Mouse (Mus musculus) neutrophil, adult 5-6 weeks (primary cell): Measurements from ENCODE around the gene Cpt1c. TPM values are rescaled to one million over a fixed set of nuclear protein-coding genes. Genes with fewer than 3 reads are reported as not detected.

ENCODE experiments used
- ATAC-seq: fragments of 151-379, 151-347 bp; 2 replicates; pipeline ENCODE4 v1.8.0; 2017; ENCODE audit warnings: mild to moderate bottlenecking, moderate TSS enrichment; ENCODE audit not compliant: insufficient number of reproducible peaks, poor library complexity, low FRiP score, severe bottlenecking; ENCODE audit errors: extremely low read depth
- total RNA-seq: library from RNA; stranded (forward); fragments of 200-1000 nt; gene quantifications from 2 replicates; pipeline ENCODE4 v1.2.3, GENCODE M21; 2017

The Cpt1c gene
- total RNA-seq, 1 experiment from 2014 or later = not detected

GRCm38 (mm10) chr7:44971142-44971541 is 3.5 kb downstream of the Cpt1c start:
- ATAC-seq = no peak

- ATAC-seq = peak; percentile 59
Observed at GRCm38 (mm10) chr7:44970231-44970691, 4.4 kb downstream of the Cpt1c start.

DNA sequence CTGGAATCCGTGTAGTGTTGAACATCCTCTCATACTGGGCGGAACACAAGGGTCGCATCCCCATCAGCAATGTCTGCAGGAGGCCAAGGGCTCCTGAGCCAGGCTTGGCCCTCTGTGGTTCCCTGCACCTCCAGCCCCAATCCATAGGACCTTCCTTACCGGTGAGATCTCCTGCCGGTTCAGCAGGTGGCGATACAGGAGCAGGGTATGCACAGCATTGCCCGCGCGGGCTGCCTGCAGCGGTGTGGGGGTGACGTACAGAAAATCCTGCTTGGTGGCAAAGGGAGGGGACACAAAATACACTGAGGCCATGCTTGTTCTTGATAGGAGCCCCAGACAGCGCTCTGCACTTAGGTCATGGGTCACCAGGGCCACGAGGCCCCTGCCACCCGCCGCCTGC is 8.0 kb downstream of the Cpt1c start:
- ATAC-seq = no peak

GRCm38 (mm10) chr7:44965975-44966374 is 8.7 kb downstream of the Cpt1c start:
- no peak for ATAC-seq

DNA sequence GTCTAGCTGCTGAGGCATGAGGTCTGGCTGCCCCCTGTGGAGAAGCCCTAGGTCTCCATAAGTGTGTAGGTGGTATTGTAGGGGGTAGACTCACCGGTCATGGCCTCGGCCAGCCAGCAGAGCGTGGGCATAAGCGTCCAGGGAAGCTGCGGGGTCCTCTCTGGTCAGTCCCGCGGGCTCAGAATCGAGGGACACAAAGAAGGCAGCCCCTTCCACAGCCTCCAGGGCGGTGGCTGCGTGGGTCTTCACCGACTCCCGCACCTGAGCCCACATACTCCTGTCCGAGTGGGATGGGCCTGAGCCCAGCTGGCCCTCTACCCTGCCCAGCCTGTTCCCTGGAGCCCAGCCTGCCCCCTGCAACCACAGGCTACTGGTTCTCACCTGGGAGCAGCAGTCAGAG is 9.7 kb downstream of the Cpt1c start:
- no peak for ATAC-seq

GRCm38 (mm10) chr7:44962831-44963230 is 11.8 kb downstream of the Cpt1c start:
- no peak for ATAC-seq

- no peak for ATAC-seq
Observed at GRCm38 (mm10) chr7:44962337-44962736, 12.3 kb downstream of the Cpt1c start.

DNA sequence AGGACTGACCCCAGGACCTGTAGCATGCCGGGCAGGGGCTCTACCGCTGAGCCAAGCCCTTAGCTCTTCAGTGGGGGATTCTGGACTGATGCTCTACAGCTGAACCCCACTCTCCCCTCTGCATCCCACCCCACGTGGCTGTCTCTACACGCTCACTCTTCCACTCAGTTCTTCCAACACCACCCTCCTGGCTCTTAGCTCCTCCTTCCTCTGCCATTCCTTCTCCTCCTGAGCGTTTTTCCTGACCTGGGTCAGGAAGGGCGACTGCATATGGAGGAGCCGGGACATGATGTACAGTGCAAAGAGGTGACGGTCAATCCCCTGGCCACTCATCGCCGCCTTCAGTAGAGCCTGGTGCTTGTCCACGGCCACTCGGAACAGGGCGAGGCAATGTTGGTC is 14.1 kb downstream of the Cpt1c start:
- no peak for ATAC-seq

DNA sequence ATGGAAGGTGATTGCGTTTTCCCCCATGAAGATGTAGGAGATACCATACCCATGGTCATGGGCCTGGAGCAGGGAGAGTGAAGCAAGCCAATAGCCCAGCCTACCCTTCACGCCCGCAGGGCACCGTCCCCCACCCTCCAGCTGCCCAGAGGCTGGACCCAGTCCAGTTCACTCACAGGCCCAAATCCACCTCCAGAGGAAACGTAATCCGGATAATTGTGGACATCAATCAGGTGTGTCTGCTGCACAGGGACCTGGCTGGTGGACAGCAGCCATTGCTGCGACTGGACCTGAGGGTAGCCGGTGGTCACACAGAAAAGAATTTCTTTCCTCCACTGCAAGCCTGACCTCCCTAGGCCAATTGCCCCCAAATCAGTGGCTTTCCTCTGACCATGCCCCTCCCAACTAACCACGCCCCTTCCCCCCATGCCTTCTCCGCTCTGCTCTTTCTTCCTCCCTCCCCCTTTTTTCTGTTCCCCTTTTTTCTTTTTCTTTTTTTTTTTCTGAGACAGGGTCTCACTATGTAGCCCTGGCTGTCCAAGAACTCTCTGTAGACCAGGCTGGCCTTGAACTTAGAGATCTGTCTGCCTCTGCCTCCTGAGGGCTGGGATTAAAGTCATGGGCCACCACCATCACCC is 14.7 kb downstream of the Cpt1c start:
- no peak for ATAC-seq

DNA sequence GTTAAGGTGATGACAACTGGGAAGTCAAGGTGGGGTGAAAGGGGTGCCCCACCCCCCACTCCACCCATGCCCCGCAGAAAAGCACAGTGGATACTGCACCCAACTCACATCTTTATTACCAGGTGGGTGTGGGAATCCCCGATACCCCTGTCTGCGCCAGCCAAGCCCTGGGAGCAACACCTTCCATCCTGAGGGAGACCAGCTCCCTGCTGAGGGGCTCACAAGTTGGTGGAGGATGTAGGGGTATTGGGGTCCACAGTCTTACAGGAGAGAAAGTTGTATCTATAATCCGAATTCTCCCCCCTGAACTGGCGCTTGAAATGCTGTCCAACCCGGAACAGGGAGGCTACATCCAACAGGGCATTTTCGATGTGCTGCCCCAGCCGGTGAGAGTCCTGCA is 15.4 kb downstream of the Cpt1c start:
- no peak for ATAC-seq

DNA sequence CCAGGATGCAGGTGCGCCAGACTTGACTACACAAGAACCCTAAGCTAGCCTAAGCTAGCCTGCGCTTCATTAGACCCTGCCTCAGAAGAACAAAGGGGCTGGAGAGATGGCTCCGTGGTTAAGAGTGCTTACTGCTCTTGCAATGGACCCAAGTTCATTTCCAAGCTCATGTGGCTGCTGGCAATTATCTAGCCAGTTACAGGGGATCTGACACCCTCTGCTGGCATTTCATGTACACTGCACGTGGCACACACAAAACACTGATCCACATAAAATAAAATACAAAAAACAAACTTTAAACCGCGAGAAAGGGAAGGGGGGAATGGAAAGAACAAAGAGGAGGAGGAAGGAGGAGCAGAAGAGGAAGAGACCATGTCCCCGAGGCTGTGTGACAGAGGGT is 16.4 kb downstream of the Cpt1c start:
- no peak for ATAC-seq

DNA sequence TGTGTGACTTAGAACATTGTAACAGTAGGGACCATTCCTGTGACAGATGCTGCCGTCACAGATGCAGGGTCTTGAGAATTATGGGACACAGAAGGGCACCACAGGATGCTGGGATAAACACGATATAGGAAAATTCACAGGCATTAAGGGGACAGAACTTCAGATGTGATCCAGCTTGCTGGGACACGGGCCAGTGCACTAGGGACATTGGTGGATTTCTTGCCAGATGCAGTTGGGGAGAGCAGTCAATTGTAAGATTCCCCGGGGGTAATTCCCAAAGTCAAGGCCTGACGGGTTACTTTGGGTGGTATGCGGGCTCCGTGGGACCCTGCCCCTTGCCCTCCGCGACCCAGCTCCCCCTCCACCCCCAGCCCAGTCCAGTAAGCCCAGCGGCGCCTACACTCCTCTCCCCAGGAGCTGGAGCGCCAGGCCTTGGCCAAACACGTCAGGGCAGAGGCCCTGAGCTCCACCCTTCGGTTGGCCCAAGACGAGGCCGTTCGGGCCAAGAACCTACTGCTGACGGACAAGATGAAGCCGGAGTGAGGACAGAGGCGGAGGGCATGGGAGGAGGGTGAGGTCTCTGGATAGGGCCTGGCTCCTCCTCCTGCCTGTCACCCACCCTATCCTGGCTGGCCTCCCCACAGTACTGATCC is 17.3 kb downstream of the Cpt1c start:
- no peak for ATAC-seq

DNA sequence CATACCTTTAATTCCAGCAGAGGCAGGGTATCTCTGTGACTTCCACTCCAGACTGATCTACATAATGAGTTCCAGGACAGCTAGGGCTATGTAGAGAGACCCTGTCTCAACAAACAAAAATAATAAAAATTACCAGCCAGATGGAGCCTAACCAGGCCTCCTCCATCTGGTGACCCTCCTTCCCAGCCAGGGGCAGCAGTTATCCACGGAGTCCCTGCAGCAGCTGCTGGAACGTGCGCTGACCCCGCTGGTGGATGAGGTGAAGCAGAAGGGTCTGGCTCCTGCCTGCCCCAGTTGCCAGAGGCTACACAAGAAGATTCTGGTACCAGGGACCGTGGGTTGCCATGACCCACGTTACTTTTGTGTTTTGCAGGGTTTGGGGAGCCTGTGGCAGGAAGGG is 18.4 kb downstream of the Cpt1c start:
- ATAC-seq = no peak

GRCm38 (mm10) chr7:44955628-44956027 is 19.0 kb downstream of the Cpt1c start:
- no peak for ATAC-seq

DNA sequence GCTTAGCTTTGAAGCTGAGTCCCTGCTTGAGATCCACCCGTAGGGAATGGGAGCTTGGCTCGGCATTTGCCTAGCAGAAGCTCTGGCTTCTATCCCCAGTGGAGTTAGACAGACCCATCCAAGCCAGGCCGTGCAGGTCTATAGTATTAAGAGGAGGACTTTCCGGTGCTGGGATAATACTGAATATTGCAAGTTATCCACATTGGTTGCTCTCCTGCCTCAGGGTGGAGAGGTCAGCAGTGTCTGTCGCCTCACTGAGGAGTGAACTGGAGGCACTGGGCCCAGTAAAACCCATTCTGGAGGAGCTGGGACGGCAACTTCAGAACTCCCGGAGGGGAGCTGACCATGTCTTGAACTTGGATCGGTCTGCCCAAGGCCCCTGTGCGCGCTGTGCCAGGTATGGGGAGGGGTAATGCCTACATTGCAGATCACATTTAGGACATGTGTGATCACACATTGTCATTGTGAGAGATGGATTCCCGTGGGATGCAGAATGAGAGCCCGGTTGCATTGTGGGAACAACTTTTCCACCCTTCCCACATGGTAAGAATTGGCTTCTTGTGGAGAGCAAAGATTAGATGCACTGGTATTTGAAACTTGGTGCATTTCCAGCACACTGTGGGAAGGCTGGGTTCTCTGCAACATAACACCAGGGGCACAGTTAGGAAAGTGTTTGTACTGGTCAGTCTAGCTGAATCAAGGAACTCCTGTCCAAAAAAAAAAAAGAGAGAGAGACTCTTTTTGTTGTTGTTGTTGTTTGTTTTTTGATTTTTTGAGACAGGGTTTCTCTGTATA is 20.4 kb downstream of the Cpt1c start:
- ATAC-seq = no peak

DNA sequence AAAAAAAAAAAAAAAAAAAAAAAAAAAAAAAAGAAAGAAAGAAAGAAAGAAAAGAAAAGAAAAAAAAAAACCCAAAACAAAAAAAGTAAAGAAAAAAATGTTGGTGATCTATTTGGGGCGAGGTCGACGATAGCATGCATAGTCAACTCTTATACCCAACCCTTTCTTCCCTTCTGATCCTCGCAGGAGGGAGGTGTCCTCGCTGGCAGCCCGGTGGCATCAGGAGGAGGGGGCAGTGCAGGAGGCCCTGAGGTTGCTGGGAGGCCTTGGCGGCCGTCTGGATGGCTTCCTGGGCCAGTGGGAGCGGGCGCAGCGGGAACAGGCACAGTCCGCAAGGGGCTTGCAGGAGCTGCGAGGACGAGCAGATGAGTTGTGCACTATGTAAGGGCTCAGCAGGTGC is 21.1 kb downstream of the Cpt1c start:
- ATAC-seq = no peak

- peak; percentile 33 for ATAC-seq
Observed at GRCm38 (mm10) chr7:44952611-44953306, 21.9 kb downstream of the Cpt1c start.

DNA sequence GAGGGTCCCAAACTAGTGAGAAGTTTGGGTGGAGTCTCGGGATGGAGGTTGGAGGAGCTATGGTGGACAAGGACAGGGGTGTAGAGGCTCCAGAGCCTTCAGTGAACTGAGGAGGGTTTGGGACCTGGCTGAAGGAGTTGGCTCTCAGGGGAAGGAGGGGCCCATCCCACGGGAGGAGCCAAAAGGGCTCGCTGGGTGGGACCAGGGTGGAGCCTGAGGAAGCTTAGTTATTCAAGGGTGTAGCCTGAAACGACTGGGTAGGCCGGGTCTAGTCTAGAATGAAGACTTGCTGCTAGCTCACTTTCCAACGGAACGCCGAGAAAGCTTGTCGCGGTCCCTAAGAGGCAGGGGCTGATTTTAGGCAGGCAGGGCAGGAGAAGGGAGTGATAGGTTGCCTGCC is 22.7 kb downstream of the Cpt1c start:
- no peak for ATAC-seq

DNA sequence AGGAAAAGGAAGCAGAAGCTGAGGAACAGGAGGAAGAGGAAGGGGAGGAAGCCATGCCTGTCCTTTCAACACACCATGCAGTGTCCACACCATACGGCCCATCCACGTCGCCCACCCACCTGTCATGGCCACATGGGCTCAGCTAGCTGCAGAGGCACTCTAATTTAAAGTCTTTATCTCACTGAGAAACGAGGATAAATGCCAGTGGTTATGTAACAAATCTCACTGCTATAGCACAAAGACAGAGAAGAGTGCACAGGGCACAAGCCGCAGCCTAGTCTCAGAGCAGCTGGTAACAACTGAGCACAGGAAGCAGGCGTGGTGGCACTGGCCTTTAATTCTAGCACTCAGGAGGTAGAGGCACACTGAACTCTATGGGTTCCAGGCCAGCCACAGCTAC is 24.7 kb downstream of the Cpt1c start:
- ATAC-seq = no peak

GRCm38 (mm10) chr7:44942904-44943303 is 31.7 kb downstream of the Cpt1c start, which contains the start of gene Tsks:
TSS of gene Tsks (plus strand) at chr7:44943204.
- no peak for ATAC-seq
